Mouse (Mus musculus) CD4-positive, CD25-positive, alpha-beta regulatory T cell, adult 4 months (primary cell): Measurements from ENCODE around the gene Rps6ka1. TPM values are rescaled to one million over a fixed set of nuclear protein-coding genes. Genes with fewer than 3 reads are reported as not detected.
A peak's percentile ranks its signal among the peaks of the same experiment; 100 is the strongest.
"Not testable (repeated sequence)": the region's sequence is repeated elsewhere in the genome, so short reads cannot be mapped to it uniquely, and the experiment has no call there.

Experiments
- ATAC-seq: one replicate; pipeline ENCODE4 v1.8.0; 2017
- polyA plus RNA-seq, 2 experiments: library from polyadenylated mRNA; unstranded; fragments of 100-300 nt; shearing (Covaris generic); gene quantifications; one replicate each; pipeline ENCODE4 v1.2.1; 2017

The Rps6ka1 gene
- polyA plus RNA-seq = 100 to 1,000 TPM; 118 to 183 TPM

- peak; percentile 79 for ATAC-seq
Measured at GRCm38 (mm10) chr4:133887672-133888453, at the start of gene Rps6ka1. TSS of gene Rps6ka1 (minus strand) at chr4:133887797.

- no peak for ATAC-seq
Measured at GRCm38 (mm10) chr4:133931785-133932184, 44.2 kb upstream of the Rps6ka1 start.

- no peak for ATAC-seq
Measured at GRCm38 (mm10) chr4:133931349-133931748, 43.8 kb upstream of the Rps6ka1 start.

- no peak for ATAC-seq
Measured at GRCm38 (mm10) chr4:133929278-133929670, 41.7 kb upstream of the Rps6ka1 start.

- ATAC-seq = no peak
Measured at GRCm38 (mm10) chr4:133928576-133929277, 41.1 kb upstream of the Rps6ka1 start.

GRCm38 (mm10) chr4:133925204-133925603, 37.6 kb upstream of the Rps6ka1 start:
- ATAC-seq = no peak

GRCm38 (mm10) chr4:133923743-133924142, 36.1 kb upstream of the Rps6ka1 start:
- no peak for ATAC-seq

GRCm38 (mm10) chr4:133918093-133918825, 30.7 kb upstream of the Rps6ka1 start:
- ATAC-seq = not testable (repeated sequence)

GRCm38 (mm10) chr4:133911983-133912382, 24.4 kb upstream of the Rps6ka1 start:
- ATAC-seq = no peak

GRCm38 (mm10) chr4:133910236-133911211, 22.9 kb upstream of the Rps6ka1 start:
- ATAC-seq = peak; percentile 88

- ATAC-seq = no peak
Measured at GRCm38 (mm10) chr4:133908051-133908450, 20.5 kb upstream of the Rps6ka1 start.

GRCm38 (mm10) chr4:133907086-133907485, 19.5 kb upstream of the Rps6ka1 start:
- no peak for ATAC-seq

- ATAC-seq = not testable (repeated sequence)
Measured at GRCm38 (mm10) chr4:133906336-133906735, 18.7 kb upstream of the Rps6ka1 start.

- no peak for ATAC-seq
Measured at GRCm38 (mm10) chr4:133905167-133905566, 17.6 kb upstream of the Rps6ka1 start.

- ATAC-seq = no peak
Measured at GRCm38 (mm10) chr4:133904326-133904725, 16.7 kb upstream of the Rps6ka1 start.

- no peak for ATAC-seq
Measured at GRCm38 (mm10) chr4:133903372-133903771, 15.8 kb upstream of the Rps6ka1 start.

- no peak for ATAC-seq
Measured at GRCm38 (mm10) chr4:133902510-133902909, 14.9 kb upstream of the Rps6ka1 start.

GRCm38 (mm10) chr4:133900887-133901286, 13.3 kb upstream of the Rps6ka1 start:
- ATAC-seq = no peak

- ATAC-seq = no peak
Measured at GRCm38 (mm10) chr4:133900352-133900751, 12.8 kb upstream of the Rps6ka1 start.

GRCm38 (mm10) chr4:133899241-133899800, 11.7 kb upstream of the Rps6ka1 start:
- ATAC-seq = no peak

GRCm38 (mm10) chr4:133898151-133898550, 10.6 kb upstream of the Rps6ka1 start:
- ATAC-seq = no peak
